Mouse (Mus musculus) midbrain, embryonic 16.5 days (tissue): ENCODE data around the gene Atg2b. TPM values are rescaled to one million over a fixed set of nuclear protein-coding genes. Genes with fewer than 3 reads are reported as not detected.

Experiments
- ATAC-seq: fragments of 200-750 bp; cut with Nextera tagmentation; 2 replicates; pipeline ENCODE4 v1.8.0; 2017; ENCODE audit warnings: moderate TSS enrichment
- H3K27ac ChIP-seq: fragments of 300-500 bp; sonication (generic); 2 replicates; pipeline ENCODE4 v1.5.1; 2014; ENCODE audit warnings: mild to moderate bottlenecking, low read length, mixed read lengths
- H3K27me3 ChIP-seq: fragments of 300-500 bp; sonication (generic); 2 replicates; pipeline ENCODE4 v1.6.1; 2014; ENCODE audit warnings: low read depth, low read length, mixed read lengths; ENCODE audit not compliant: control insufficient read depth, insufficient read depth
- H3K36me3 ChIP-seq: fragments of 300-500 bp; sonication (generic); 2 replicates; pipeline ENCODE4 v1.6.1; 2014; ENCODE audit warnings: mild to moderate bottlenecking, low read length, moderate library complexity, mixed read lengths; ENCODE audit not compliant: control insufficient read depth, insufficient read depth
- H3K4me1 ChIP-seq: fragments of 300-500 bp; sonication (generic); 2 replicates; pipeline ENCODE4 v1.6.1; 2014; ENCODE audit warnings: mild to moderate bottlenecking, low read length, mixed read lengths; ENCODE audit not compliant: control insufficient read depth, insufficient read depth
- H3K4me2 ChIP-seq: fragments of 300-500 bp; sonication (generic); 2 replicates; pipeline ENCODE4 v1.6.1; 2014; ENCODE audit warnings: mild to moderate bottlenecking, low read length, mixed read lengths
- H3K4me3 ChIP-seq: fragments of 300-500 bp; sonication (generic); 2 replicates; pipeline ENCODE4 v1.5.1; 2014; ENCODE audit warnings: low read depth, mild to moderate bottlenecking, low read length, moderate library complexity, mixed read lengths
- H3K9ac ChIP-seq: fragments of 300-500 bp; sonication (generic); 2 replicates; pipeline ENCODE4 v1.6.1; 2014; ENCODE audit warnings: low read depth, low read length, mixed read lengths
- H3K9me3 ChIP-seq: fragments of 300-500 bp; sonication (generic); replicated peaks from 2 replicates; pipeline ENCODE4 v1.6.1; 2014; ENCODE audit warnings: mild to moderate bottlenecking, low read length, mixed read lengths; ENCODE audit not compliant: control insufficient read depth, poor library complexity, severe bottlenecking
- WGBS: fragments of 180-500 bp; shearing (Covaris S2); extraction: QIAGEN DNeasy Blood & Tissue Kit; methylation state at CpG from one replicate; pipeline ENCODE4 v1.1.7; 2014; 5-methylcytosine and 5-hydroxymethylcytosine counted together
- polyA plus RNA-seq: library from polyadenylated mRNA; unstranded; fragments of >200 nt; fragmentation: Nextera tagmentation; extraction: Ambion mirVana; gene quantifications from 2 replicates; pipeline ENCODE4 v1.2.1, GENCODE M21; 2015

The Atg2b gene
- polyA plus RNA-seq, 1 experiment from 2014 or later = 14.0 TPM

- 53% methylated on average over 4 of the region's 4 CpGs for WGBS
- Histone ChIP-seq H3K9ac (no peak overlapping the region), H3K4me2 (no peak overlapping the region), H3K27me3 (no peaks in the 10 kb centered on the region), H3K36me3 (no peaks in the 10 kb centered on the region), H3K27ac (no peak overlapping the region), H3K4me3 (no peak overlapping the region), H3K4me1 (no peaks in the 10 kb centered on the region), H3K9me3 (no peaks in the 10 kb centered on the region)
- ATAC-seq = no peak
Observed at GRCm38 (mm10) chr12:105593471-105593870, 91.5 kb downstream of the Atg2b start.

GRCm38 (mm10) chr12:105592361-105592761 lies 92.7 kb downstream of the Atg2b start:
- Histone ChIP-seq H3K27me3 (no peaks in the 10 kb centered on the region), H3K4me3 (no peak overlapping the region), H3K36me3 (no peaks in the 10 kb centered on the region), H3K9ac (no peak overlapping the region), H3K9me3 (no peaks in the 10 kb centered on the region), H3K4me2 (no peak overlapping the region), H3K4me1 (no peaks in the 10 kb centered on the region), H3K27ac (no peak overlapping the region)
- 96% methylated on average over 23 of the region's 23 CpGs for WGBS
- ATAC-seq = no peak

- no peak for ATAC-seq
- Histone ChIP-seq H3K9ac (no peak overlapping the region), H3K27ac (no peak overlapping the region), H3K9me3 (no peaks in the 10 kb centered on the region), H3K4me3 (no peak overlapping the region), H3K4me1 (no peaks in the 10 kb centered on the region), H3K27me3 (no peaks in the 10 kb centered on the region), H3K4me2 (no peak overlapping the region), H3K36me3 (no peaks in the 10 kb centered on the region)
- 87% methylated on average over 7 of the region's 7 CpGs for WGBS
Observed at GRCm38 (mm10) chr12:105590786-105591185, 94.2 kb downstream of the Atg2b start.

DNA sequence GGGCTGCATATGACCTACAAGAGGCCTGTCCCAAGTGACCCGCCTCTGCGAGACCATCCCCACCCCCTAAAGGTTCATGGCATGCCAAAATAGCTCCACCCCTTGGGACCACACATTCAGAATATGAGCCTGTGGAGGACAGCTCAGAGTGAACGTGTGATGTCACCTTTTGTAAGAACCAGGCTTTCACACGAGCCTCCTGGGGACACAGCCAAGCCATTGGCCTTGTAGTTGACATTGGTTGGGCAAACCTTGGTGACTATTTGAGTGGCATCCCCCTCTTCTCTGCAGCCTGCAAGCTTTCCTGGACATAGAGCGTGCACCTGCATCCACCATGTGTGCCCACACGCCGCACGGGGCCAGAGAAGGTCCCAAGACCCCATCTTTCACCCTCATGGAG lies 97.5 kb downstream of the Atg2b start:
- ATAC-seq = no peak

DNA sequence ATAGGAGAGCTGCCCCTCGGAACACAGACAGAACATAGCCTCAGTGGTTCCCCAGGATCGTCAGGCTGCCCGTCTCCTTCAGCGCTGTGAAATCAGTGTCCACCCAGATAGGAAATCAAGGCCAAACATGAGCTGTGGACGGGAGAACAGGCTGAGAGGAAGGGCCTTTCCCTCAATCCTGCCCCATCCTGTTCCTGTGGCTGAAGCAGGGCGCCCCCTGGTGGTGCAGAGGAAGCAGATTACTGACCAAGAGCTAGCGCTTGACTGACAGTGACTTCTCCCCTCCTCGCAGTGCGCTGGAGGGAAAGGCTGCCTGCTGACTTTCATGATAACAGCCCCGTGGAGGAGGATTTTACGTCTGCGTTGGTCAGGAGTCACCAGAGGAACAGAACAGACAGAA lies 100.2 kb downstream of the Atg2b start:
- H3K27me3 ChIP-seq = no peaks in the 10 kb centered on the region
- no peak overlapping the region for H3K4me2 ChIP-seq
- H3K36me3 ChIP-seq = no peaks in the 10 kb centered on the region
- H3K4me3 ChIP-seq = no peak overlapping the region
- no peaks in the 10 kb centered on the region for H3K9me3 ChIP-seq
- no peak for ATAC-seq
- H3K4me1 ChIP-seq = peaks cover 3% of the 10 kb centered on the region; the same call in 1 of the 2 replicates
- H3K27ac ChIP-seq = no peak overlapping the region
- 16% methylated on average over 12 of the region's 12 CpGs for WGBS
- H3K9ac ChIP-seq = no peak overlapping the region

More for the DNA sequence above, 97.5 kb downstream of the Atg2b start:
- H3K27me3 ChIP-seq = no peaks in the 10 kb centered on the region
- WGBS = 84% methylated on average over 8 of the region's 8 CpGs
- H3K4me3 ChIP-seq = no peak overlapping the region
- H3K9ac ChIP-seq = no peak overlapping the region
- no peak overlapping the region for H3K4me2 ChIP-seq
- H3K36me3 ChIP-seq = no peaks in the 10 kb centered on the region
- no peak overlapping the region for H3K27ac ChIP-seq
- H3K9me3 ChIP-seq = no peaks in the 10 kb centered on the region
- peaks cover 3% of the 10 kb centered on the region; the same call in 1 of the 2 replicates for H3K4me1 ChIP-seq

DNA sequence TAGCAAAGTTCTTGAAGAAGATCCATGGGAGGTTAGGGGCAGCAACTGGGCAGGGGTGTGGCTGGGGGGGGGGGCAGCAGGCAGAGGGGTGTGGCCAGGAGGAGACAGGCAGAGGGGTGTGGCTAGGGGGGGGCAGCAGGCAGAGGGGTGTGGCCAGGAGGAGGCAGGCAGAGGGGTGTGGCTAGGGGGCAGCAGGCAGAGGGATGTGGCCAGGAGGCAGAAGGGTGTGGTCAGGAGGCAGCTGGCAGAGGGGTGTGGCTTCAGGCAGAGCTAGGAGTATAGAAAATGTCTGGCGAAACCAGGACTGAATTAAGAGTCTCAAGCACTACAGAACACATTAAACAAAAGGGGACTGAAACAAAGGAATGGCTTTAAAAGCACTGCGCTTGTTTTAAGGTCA lies 101.5 kb downstream of the Atg2b start:
- no peak for ATAC-seq
- Histone ChIP-seq H3K4me2 (no peak overlapping the region), H3K27me3 (no peaks in the 10 kb centered on the region), H3K9ac (no peak overlapping the region), H3K4me1 (peaks cover 3% of the 10 kb centered on the region; the same call in 1 of the 2 replicates), H3K9me3 (no peaks in the 10 kb centered on the region), H3K36me3 (no peaks in the 10 kb centered on the region), H3K27ac (no peak overlapping the region), H3K4me3 (no peak overlapping the region)
- WGBS = 13% methylated on average over 2 of the region's 2 CpGs

DNA sequence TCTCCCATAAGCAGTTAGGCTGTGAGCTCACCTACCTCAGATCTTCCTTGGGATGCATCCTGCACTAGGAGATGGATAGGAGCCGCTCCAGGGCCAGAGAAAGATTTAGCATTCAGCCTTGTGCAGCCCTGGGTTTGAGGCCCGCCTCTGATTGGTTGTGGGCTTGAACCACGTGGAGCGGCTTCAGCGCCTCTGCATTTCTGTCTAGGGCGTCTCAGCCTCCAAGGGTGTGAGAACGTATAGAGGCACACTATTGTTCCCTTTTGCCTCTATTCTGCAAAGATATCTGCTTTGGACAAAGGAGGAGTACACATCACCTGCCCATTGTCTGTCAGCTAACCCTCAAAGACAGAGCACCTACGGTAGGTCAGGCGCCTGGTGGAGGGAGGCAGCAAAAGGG lies 102.5 kb downstream of the Atg2b start:
- no peak for ATAC-seq
- 51% methylated on average over 9 of the region's 9 CpGs for WGBS
- H3K9ac ChIP-seq = no peak overlapping the region
- H3K4me2 ChIP-seq = no peak overlapping the region
- H3K27ac ChIP-seq = no peak overlapping the region
- peaks cover 3% of the 10 kb centered on the region; the same call in 1 of the 2 replicates for H3K4me1 ChIP-seq
- no peaks in the 10 kb centered on the region for H3K27me3 ChIP-seq
- H3K36me3 ChIP-seq = no peaks in the 10 kb centered on the region
- H3K4me3 ChIP-seq = no peak overlapping the region
- no peaks in the 10 kb centered on the region for H3K9me3 ChIP-seq

- Histone ChIP-seq H3K27ac (no peak overlapping the region), H3K36me3 (no peaks in the 10 kb centered on the region), H3K9ac (no peak overlapping the region), H3K4me2 (no peak overlapping the region), H3K9me3 (no peaks in the 10 kb centered on the region), H3K4me3 (no peak overlapping the region), H3K27me3 (no peaks in the 10 kb centered on the region), H3K4me1 (peaks cover 3% of the 10 kb centered on the region; the same call in 1 of the 2 replicates)
- ATAC-seq = no peak
- 78% methylated on average over 17 of the region's 17 CpGs for WGBS
Observed at GRCm38 (mm10) chr12:105580490-105580889, 104.5 kb downstream of the Atg2b start.

GRCm38 (mm10) chr12:105574356-105574755 lies 110.7 kb downstream of the Atg2b start:
- 95% methylated on average over 4 of the region's 4 CpGs for WGBS
- H3K9ac ChIP-seq = no peak overlapping the region
- H3K4me3 ChIP-seq = no peak overlapping the region
- H3K4me1 ChIP-seq = no peaks in the 10 kb centered on the region
- H3K9me3 ChIP-seq = no peaks in the 10 kb centered on the region
- no peak overlapping the region for H3K27ac ChIP-seq
- no peaks in the 10 kb centered on the region for H3K27me3 ChIP-seq
- ATAC-seq = no peak
- H3K4me2 ChIP-seq = no peak overlapping the region
- H3K36me3 ChIP-seq = no peaks in the 10 kb centered on the region
